Mouse (Mus musculus) fibroblast of lung, adult 2 months (primary cell): ENCODE data around the gene Yes1.
A peak's percentile ranks its signal among the peaks of the same experiment; 100 is the strongest.
"Not testable (repeated sequence)": the region's sequence is repeated elsewhere in the genome, so short reads cannot be mapped to it uniquely, and the experiment has no call there.

ENCODE experiments used
- DNase-seq: peaks from one replicate; pipeline ENCODE4 v3.0.0-alpha.2; 2011; ENCODE audit warnings: low read depth

The Yes1 gene

DNA sequence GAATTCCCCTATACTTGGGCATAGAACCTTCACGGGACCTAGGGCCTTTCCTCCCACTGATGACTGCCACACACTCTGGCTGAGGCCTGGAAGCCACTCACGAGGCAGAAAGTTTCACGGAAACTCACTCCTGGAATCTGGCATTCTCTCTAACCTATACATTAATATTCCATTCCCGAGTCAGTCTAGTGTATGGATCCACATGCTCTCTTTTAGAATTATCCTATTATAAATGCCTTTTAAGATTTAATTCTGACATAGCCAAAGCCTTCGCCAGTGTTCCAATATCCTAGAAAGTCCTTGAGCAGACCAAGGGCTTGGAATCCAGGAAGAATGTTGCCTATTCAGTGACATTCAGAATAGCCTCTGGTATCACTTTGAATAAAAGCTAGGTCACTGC, 100.5 kb downstream of the Yes1 start:
- no peak for DNase-seq

DNA sequence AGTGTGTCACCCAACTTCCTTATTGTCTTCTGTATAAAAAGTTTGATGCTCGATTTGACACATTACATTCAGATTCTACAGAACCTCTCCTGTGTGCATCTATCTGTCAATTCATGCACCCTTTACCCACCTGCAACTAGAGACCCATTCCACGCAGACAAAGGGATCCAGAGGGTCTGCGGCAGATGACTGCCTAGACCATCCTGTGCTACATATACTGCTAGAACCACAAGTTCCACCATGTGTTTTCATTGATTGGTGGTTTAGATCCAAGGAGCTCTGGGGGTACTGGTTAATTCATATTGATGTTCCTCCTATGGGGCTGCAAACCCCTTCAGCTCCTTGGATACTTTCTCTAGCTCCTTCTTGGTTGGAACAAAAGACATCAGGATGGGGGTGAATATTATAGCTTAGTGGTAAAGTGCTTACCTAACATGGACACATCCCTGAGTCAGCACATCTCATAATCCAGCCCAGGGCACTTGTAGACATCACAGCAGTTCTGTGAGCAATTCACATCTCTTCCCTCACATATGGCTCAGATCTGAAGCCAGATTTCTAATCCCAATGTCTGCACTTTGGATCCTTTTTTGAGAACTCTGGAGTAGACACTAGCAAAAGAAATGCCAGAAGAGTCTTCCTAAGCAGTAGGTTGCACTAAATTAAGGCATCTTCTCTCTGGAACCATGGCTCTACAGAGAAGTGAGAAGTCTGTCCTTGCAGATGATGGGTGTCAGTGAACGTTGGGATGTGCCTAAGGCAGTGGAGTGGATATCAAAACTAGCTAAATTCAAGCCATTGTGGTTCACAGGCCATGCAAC, 101.5 kb downstream of the Yes1 start:
- DNase-seq = no peak

DNA sequence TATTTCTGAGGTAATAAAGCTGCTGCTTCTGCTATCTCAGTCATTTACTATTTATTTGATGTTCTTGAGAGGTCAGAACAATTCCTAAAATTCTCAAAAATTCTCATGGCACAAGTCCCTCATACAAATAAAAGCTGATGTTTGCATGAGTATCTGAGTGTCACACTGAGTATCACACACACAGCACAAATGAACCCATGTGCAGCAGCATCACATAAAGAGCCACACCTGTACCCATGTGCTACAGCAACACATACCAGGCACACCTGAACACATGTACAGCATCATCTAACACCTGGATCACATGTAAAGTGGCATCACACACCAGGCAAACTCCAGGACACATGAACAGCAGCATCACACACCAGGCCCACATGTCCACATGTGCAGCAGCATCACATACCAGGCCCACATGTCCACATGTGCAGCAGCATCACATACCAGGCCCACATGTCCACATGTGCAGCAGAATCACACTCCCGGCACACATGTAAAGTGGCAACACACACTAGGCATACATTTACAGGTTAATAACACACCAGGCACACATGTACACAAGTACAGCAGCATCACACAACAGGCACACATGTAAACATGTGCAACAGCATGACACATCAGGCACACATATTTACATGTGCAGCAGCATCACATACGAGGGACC, 102.2 kb downstream of the Yes1 start:
- DNase-seq = no peak

DNA sequence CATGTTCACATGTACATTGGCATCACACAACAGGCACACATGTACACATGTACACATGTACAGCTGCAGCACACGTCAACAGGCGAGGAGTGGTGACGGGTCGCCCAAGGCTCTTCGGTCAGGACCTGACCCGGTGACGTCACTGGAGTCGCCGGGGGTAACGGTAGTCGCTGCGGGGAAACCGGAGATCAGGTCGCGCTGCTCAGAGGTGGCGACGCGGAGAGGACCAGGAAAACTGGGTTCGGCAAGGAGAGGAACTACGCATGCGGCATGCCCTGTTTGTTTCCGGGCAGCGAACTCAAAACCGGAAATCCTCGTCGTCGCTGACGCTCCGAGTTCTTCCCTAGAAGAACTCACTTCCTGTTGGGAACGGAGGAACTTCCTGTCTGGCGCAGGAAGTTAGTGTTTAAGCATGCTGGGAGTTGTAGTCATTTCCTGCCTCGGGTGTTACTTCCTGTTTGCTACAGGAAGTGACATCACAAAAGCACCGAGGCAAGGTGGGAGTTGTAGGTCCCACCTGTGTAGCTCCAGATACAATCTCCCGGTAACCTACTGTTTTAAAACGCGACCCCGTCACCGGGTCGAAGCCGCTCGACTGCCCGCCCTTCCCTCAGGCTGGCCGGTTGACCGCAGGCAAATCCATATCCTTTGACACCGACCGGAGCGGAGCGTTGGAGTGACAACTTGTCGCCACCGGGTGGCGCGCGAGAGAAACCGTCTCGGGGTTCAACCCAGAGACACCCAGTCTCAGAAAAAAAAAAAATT, 102.9 kb downstream of the Yes1 start:
- DNase-seq = peak; percentile 98

DNA sequence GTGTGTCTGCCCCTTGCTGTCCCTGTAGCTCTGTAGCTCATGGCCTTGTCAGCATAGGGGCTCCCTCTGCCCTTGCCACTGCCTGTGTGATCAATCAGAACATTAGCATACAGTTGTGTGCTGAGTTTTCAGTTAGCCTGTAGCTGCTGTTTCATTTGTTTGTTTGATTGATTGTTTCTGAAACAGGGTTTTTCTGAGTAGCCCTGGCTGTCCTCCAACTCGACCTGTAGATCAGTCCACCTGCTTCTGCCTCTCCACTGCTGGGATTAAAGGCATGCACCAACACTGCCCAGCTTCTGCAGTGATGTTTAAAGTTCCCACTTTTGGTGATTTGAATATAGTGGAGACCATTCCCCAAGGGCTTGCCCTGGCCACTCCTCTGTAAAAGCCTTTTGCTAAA, 106.8 kb downstream of the Yes1 start:
- DNase-seq = no peak

DNA sequence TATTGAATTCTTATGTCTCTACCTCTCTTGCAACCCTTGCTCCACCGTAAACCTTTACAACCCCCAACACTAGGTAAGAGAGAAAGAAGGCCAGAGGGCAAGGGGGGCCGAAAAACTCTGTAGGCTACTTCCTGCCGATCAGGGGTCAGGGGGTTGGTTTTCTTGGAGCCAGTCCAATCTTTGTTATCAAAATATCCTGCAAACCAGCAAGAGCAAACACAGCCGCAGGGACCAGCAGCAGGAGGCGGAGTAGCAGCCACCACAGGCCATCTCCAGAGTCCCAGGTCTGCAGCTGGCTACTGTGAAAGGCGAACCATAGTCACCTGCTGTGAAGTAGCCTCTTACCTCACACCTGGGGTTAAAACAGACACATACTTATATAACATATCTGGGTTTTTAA, 107.9 kb downstream of the Yes1 start:
- no peak for DNase-seq

DNA sequence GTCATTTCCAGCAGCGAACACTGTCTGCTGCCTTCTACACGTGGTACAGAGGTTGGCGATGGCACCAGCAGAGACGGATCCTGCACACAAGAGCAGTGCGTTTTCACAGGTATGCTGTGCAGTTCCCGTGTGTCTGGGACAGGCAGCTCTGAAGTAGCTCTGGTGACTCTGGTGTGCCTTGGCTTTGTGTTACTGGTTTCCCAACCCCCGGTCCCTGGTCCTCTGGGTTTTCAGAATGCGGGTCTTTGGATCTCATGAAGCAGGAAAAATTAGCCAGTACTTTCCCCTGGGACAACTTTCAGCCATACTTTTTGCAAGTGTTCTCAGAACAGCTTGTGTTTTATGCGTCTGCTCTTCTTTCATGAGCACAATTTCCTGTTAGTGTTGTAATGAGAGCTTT, 109.4 kb downstream of the Yes1 start:
- DNase-seq = no peak

DNA sequence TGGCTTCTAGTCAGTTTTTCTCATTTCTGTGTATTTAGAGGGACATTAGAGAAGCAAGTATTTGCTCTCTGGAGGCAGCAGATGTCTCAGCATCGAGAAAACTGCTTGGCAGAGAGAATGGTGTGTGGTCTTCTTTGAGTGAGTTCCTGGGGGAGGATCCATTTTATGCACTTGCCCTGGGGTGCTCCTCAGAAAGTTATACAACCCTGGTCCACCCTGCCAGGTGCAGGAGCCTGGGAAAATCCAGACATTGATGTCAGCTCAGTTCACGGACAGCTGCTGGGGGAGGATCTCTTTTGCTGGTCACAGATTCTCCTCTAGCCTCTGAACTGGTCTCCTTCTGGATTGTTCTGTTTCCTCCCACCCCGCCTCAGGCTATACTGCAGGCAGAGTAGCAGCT, 110.3 kb downstream of the Yes1 start:
- DNase-seq = no peak

DNA sequence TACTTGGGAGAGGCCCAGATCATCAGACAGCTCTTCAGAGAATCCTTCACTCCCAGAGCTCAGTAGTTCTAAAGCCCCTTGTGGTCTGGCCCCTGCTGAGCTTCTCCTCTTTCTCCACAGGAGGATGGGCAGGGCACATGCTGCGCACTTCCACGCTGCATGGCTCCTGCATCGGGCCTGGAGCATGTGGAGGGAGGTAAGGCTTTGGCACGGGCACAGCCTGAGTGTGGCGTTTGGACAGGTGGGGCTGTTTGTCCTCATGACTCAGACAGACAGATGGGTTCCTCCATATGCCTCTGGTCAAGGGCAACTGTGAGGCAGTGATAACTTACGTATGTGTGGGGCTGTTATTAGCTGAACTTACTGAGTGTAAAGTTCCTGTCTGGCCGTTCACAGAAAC, 111.3 kb downstream of the Yes1 start:
- no peak for DNase-seq

DNA sequence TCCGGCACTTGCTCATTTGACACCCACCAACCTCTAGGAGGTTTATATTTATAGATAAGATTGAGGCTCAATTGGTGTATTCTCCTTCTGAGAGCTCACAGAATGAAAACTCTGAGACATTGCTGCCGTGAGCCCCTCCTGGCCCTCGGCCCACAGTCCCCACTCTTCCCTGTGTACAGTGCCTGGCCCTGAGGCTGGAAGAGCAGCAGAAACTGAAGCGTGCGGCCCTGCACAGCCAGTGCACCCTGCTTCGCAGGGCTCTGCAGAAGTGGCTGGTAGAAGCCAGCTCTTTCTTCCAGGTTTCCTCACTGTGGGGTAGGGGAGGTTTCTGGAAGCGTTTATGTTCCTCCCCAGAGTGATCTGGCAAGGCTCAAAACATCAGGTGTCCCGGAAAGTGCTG, 111.7 kb downstream of the Yes1 start:
- not testable (repeated sequence) for DNase-seq

DNA sequence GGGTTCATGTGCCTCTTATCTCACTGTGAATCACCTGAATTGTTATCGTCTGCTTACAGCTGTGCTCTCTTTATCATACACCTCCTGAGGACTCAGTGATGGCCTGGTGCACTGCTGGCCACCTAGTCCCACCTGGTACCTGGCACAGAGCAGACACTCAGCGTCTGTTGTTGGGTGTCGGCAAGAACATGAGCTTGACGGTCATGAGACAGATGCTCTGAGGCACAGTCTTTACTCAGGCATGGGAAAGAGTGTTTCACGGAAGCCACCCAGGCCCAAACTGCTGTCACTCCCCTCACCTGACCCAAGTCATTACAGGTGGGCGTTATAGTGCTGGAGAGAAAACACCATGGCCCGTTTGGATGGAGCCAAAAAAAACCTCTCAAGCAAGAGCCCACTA, 113.0 kb downstream of the Yes1 start:
- no peak for DNase-seq

DNA sequence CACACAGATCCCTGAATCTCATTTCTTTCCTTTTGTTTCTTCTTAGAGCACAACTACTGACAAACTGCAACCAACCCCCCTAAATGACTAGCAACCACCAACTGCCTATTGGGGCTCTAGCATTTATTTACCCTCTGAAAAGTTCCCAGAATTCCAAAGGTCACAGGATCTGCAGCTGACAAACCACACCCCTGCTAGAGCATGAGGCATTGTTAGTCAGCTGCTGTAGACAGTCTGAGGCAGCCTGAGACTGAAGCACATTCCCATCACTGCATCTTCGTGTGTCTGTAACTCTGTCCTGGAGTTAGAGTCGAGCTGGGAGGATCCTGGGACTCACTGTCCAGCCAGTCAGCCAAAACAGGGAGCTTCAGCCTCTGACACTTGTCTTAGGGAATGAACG, 114.4 kb downstream of the Yes1 start:
- DNase-seq = peak; percentile 52

DNA sequence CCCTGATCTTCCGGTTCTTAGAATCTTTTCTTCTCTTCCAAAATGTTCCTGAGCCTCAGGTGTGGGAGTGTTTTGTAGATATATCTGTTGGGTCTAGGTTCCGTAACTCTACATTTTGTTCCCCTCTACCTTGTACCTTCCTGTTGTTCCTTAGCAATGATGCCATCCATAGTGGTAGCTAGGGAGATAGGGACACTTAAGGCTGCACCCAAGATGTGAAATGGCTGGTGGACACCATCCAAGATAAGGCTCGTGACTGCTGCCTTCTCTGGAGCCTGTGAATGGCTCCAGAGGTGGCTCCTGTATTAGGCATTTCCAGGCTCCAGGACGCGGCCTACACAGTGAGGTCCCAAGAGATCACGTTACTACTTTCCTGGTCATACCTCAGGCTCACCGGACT, 117.3 kb downstream of the Yes1 start:
- no peak for DNase-seq

DNA sequence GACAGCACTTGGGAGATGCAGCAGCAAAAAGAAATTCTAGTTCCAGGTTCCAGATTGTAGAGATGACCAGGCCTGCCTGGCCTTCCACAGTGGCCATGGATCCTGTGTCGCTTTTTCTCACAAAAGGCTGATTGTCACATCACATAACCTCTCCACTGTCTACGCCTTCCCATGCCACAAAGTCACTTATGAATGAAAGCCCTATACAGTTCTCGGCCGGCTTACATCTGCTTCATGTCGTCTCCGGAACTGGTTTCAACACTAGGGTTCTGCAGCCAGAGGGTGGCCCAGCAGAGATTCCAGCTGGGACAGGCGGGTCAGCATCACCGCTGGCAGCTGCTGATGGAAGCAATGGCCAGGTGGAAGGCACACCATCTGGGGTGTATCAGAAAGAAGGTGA, 117.9 kb downstream of the Yes1 start:
- DNase-seq = no peak

DNA sequence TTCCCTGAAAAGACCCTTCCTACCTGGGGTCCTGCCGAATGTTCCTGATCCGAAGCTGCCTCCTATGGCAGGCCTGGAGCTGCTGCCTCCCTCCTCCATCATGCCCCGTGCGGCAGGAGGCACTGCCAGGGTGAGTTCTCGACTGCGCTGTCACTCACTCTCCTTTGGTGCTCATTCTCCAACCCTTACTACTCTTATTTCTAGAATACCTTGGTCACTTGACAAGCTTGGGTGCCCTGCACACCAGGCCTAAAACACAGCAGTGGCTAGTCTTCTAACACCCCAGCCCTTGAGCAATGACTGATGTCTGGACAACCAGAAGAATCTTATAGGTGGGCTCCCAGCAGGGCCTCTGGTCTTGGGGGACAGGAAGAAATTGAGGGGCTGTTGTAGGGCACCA, 122.9 kb downstream of the Yes1 start:
- not testable (repeated sequence) for DNase-seq

DNA sequence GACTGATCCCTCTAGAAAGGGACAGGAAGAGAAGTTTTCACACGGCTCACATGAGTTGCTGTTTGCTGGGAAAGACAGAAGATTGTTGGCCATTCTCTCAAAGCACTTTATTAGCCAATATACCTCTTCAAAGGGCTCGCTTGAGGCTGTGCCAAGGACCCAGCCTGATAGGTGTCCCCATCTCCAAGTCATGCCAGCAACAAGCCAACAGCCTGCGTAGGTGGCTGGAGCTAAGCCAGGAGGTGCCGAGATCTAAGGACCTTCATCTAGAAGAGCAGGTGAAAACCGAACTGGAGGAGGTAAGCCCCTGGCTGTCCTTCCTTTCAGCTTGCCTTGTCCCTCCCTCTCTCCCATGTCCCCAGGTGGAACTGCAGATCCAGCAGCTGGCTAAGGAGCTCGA, 124.8 kb downstream of the Yes1 start:
- DNase-seq = no peak
